Mouse (Mus musculus): ENCODE measurements at regions not wholly inside any gene's neighbourhood (a gene's known extent, or its start where the extent isn't known, plus 50 kb on each side); places are given as distances from the start of the nearest gene placed in this dataset.
"Not testable (repeated sequence)": the region's sequence is repeated elsewhere in the genome, so short reads cannot be mapped to it uniquely, and the experiment has no call there.

DNA sequence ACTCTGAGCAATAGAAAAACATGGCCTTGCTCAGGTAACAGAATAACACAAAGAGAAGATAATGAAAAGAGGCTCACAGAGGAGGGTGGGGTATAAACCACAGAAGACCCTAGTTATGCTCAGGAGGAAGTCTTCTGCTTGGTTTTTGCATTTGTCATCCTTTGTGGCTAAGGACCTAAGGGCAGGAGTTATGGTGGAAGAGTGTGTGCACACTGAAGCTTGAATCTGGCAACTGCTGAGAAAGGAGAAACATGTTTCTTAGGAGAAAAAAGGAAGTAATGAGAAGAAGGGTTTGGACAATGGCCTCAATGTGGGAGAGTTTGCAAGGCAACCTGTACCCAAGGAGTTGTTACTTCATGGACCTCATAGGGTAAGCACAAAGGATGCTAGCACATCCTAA lies 106.8 kb upstream of the Nyap2 start:
- Histone ChIP-seq H3K4me1 (replicated peaks; ENCODE audit: insufficient read depth, low read length) (no peaks in the 10 kb centered on the region), H3K9ac (ENCODE audit: low read depth, low read length) (no peak overlapping the region), H3K27ac (no peak overlapping the region), H3K36me3 (ENCODE audit: insufficient read depth, low read length) (no peaks in the 10 kb centered on the region), H3K4me3 (replicated peaks; ENCODE audit: low read depth, low read length) (no peak overlapping the region), H3K4me2 (ENCODE audit: low read length) (no peak overlapping the region), H3K27me3 (ENCODE audit: insufficient read depth, low read length) (no peaks in the 10 kb centered on the region), H3K9me3 (replicated peaks; ENCODE audit: low read length) (no peaks in the 10 kb centered on the region)
- DNase-seq (ENCODE audit: low spot score) (no peak), ATAC-seq (replicated peaks; ENCODE audit: low FRiP score, low read depth) (no peak)
- no peak for TF ChIP-seq CTCF (IDR thresholded peaks at IDR 0.05; ENCODE audit: low read depth)

DNA sequence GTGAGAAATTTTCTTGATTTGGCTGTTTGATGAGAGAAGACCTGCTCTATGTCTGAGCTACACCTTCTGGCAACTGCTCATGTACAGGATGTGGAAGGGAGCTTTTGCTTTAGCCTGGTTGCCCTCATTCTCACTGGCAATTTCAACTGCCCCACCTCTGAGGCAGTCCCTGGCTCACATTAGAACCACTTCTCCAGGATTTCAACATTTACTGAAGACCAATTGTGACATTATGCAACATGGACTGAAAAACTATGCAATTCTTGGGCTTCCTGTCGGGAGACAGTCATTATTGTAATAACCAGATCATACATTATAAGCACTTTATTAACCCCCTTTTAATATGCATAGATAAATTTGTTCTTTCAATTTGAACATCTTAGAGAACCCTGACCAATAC lies 107.6 kb upstream of the Nyap2 start:
- no peak overlapping the region for H3K9ac ChIP-seq (ENCODE audit: low read depth, low read length)
- no peak for TF ChIP-seq CTCF (IDR thresholded peaks at IDR 0.05; ENCODE audit: low read depth)
- DNase-seq (ENCODE audit: low spot score) (no peak), ATAC-seq (replicated peaks; ENCODE audit: low FRiP score, low read depth) (no peak)
- no peaks in the 10 kb centered on the region for H3K4me1 ChIP-seq (replicated peaks; ENCODE audit: insufficient read depth, low read length)
- H3K4me2 ChIP-seq (ENCODE audit: low read length): no peak overlapping the region
- WGBS: 86% methylated on average over 1 of the region's 1 CpGs
- H3K27ac ChIP-seq: no peak overlapping the region
- H3K4me3 ChIP-seq (replicated peaks; ENCODE audit: low read depth, low read length): no peak overlapping the region
- no peaks in the 10 kb centered on the region for H3K36me3 ChIP-seq (ENCODE audit: insufficient read depth, low read length)
- H3K27me3 ChIP-seq (ENCODE audit: insufficient read depth, low read length): no peaks in the 10 kb centered on the region
- H3K9me3 ChIP-seq (replicated peaks; ENCODE audit: low read length): no peaks in the 10 kb centered on the region

DNA sequence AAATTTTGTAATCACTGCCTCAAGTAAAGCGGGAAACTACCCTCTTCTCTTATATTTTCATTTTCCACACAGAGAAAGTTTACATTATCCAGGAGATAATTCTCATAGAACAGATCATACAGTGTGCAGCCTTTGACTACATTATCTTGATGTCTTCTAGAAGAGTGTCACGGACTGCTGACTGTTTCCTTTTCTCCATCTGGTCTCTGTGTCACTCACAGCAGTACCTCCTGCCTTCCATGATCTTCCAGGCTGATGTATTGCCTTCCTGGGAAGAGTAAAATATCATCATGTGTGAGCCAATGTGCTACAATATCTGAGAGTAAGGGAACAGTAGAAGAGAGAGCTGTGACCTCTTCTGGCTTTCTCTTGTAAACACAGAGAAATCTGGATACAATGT lies 111.0 kb upstream of the Nyap2 start:
- no peaks in the 10 kb centered on the region for H3K4me1 ChIP-seq (replicated peaks; ENCODE audit: insufficient read depth, low read length)
- H3K27ac ChIP-seq: no peak overlapping the region
- H3K9ac ChIP-seq (ENCODE audit: low read depth, low read length): no peak overlapping the region
- DNase-seq (ENCODE audit: low spot score) (no peak), ATAC-seq (replicated peaks; ENCODE audit: low FRiP score, low read depth) (no peak)
- H3K36me3 ChIP-seq (ENCODE audit: insufficient read depth, low read length): no peaks in the 10 kb centered on the region
- TF ChIP-seq CTCF (IDR thresholded peaks at IDR 0.05; ENCODE audit: low read depth): no peak
- no peak overlapping the region for H3K4me3 ChIP-seq (replicated peaks; ENCODE audit: low read depth, low read length)
- H3K27me3 ChIP-seq (ENCODE audit: insufficient read depth, low read length): no peaks in the 10 kb centered on the region
- no peak overlapping the region for H3K4me2 ChIP-seq (ENCODE audit: low read length)
- WGBS: 76% methylated on average over 2 of the region's 2 CpGs
- H3K9me3 ChIP-seq (replicated peaks; ENCODE audit: low read length): no peaks in the 10 kb centered on the region

DNA sequence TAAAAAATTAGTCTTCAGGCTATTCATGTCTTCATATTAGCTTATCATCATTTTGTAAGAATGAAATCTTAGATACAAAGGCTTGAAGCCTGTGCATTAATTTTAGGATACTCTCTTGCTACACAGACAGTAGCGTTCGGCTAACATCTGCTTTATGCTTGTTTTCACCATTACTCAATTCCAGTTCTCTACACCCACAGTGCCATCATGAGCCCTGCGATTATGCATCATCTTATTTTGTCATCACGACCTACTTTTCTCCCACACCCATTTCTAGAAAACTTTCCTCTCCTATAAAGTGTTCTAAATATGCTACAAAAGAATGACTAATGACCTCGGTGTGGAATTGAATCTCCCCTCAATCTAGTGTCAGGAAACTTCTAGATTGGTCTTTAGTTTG lies 112.4 kb upstream of the Nyap2 start:
- DNase-seq (ENCODE audit: low spot score): no peak
- H3K27me3 ChIP-seq (ENCODE audit: insufficient read depth, low read length): no peaks in the 10 kb centered on the region
- H3K4me1 ChIP-seq (replicated peaks; ENCODE audit: insufficient read depth, low read length): no peaks in the 10 kb centered on the region
- H3K9me3 ChIP-seq (replicated peaks; ENCODE audit: low read length): no peaks in the 10 kb centered on the region
- H3K36me3 ChIP-seq (ENCODE audit: insufficient read depth, low read length): no peaks in the 10 kb centered on the region
- H3K4me2 ChIP-seq (ENCODE audit: low read length): no peak overlapping the region
- H3K9ac ChIP-seq (ENCODE audit: low read depth, low read length): no peak overlapping the region
- ATAC-seq (replicated peaks; ENCODE audit: low FRiP score, low read depth): no peak
- TF ChIP-seq CTCF (IDR thresholded peaks at IDR 0.05; ENCODE audit: low read depth): no peak
- no peak overlapping the region for H3K27ac ChIP-seq
- H3K4me3 ChIP-seq (replicated peaks; ENCODE audit: low read depth, low read length): no peak overlapping the region
- WGBS: 90% methylated on average over 5 of the region's 5 CpGs

DNA sequence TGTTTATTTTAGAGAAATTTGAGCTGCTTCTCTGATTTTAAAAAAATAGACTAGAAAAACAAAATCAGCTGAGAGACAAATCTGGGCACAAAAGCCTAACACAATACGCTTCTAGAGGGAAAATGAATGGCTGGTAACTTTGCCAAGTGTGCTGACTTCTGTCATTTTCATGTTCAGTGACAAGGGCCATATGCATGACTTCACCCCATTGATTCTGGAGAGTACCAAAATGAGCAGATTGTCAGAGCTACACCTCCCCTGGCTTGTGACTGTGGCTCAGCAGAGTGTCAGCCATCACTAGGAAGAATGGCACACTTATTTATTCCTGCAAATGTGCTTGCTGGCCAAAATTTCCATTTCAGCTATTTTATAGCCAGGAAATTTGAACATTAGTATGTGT lies 112.9 kb upstream of the Nyap2 start:
- Histone ChIP-seq H3K27ac (no peak overlapping the region), H3K4me2 (ENCODE audit: low read length) (no peak overlapping the region), H3K36me3 (ENCODE audit: insufficient read depth, low read length) (no peaks in the 10 kb centered on the region), H3K9ac (ENCODE audit: low read depth, low read length) (no peak overlapping the region), H3K27me3 (ENCODE audit: insufficient read depth, low read length) (no peaks in the 10 kb centered on the region), H3K4me3 (replicated peaks; ENCODE audit: low read depth, low read length) (no peak overlapping the region), H3K9me3 (replicated peaks; ENCODE audit: low read length) (no peaks in the 10 kb centered on the region), H3K4me1 (replicated peaks; ENCODE audit: insufficient read depth, low read length) (no peaks in the 10 kb centered on the region)
- TF ChIP-seq CTCF (IDR thresholded peaks at IDR 0.05; ENCODE audit: low read depth): no peak
- WGBS: 86% methylated on average over 1 of the region's 1 CpGs
- ATAC-seq (replicated peaks; ENCODE audit: low FRiP score, low read depth): no peak
- no peak for DNase-seq (ENCODE audit: low spot score)

DNA sequence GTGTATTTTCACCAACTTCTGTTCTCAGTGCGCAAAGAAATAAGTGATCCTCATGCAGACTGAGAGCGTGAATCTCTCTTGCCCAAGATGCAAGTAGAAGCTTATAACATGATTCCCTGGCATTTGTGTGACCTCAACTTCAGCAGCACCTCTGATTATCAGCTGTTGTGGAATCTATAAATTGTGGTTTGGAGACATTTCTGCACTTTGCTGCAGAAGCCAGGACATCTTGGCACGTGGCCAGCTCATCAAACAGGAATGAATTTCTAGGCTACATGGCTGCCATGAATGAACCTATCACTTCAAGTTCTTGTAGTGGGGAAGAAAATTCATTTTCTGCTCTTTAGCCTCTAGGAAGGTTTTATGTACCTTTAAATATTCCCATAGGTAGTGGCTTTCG lies 126.3 kb upstream of the Nyap2 start:
- no peak overlapping the region for H3K9ac ChIP-seq (ENCODE audit: low read depth, low read length)
- H3K9me3 ChIP-seq (replicated peaks; ENCODE audit: low read length): no peaks in the 10 kb centered on the region
- no peaks in the 10 kb centered on the region for H3K4me1 ChIP-seq (replicated peaks; ENCODE audit: insufficient read depth, low read length)
- H3K4me2 ChIP-seq (ENCODE audit: low read length): no peak overlapping the region
- no peaks in the 10 kb centered on the region for H3K36me3 ChIP-seq (ENCODE audit: insufficient read depth, low read length)
- ATAC-seq (replicated peaks; ENCODE audit: low FRiP score, low read depth) (no peak), DNase-seq (ENCODE audit: low spot score) (no peak)
- 78% methylated on average over 4 of the region's 4 CpGs for WGBS
- no peak for TF ChIP-seq CTCF (IDR thresholded peaks at IDR 0.05; ENCODE audit: low read depth)
- H3K4me3 ChIP-seq (replicated peaks; ENCODE audit: low read depth, low read length): no peak overlapping the region
- H3K27me3 ChIP-seq (ENCODE audit: insufficient read depth, low read length): no peaks in the 10 kb centered on the region
- no peak overlapping the region for H3K27ac ChIP-seq

DNA sequence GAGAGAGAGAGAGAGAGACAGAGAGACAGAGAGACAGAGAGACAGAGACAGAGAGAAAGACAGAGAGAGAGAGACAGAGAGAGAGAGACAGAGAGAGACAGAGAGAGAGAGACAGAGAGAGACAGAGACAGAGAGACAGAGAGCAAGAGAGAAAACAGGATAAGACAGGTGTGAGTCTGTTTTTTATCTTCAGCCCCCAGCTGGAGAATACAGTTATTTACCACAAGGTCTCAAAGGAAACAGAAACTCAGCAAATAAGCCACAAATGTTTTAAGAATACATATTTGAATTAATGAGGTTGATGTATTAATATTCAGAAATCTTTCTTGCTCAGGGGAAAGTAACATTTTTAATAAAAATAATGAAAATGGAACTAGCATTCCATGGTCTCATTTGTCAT lies 130.7 kb upstream of the Nyap2 start:
- ATAC-seq (replicated peaks; ENCODE audit: low FRiP score, low read depth); H3K27ac ChIP-seq; DNase-seq (ENCODE audit: low spot score); H3K9me3 ChIP-seq (replicated peaks; ENCODE audit: low read length); H3K4me1 ChIP-seq (replicated peaks; ENCODE audit: insufficient read depth, low read length); H3K36me3 ChIP-seq (ENCODE audit: insufficient read depth, low read length); H3K27me3 ChIP-seq (ENCODE audit: insufficient read depth, low read length); H3K4me2 ChIP-seq (ENCODE audit: low read length); H3K4me3 ChIP-seq (replicated peaks; ENCODE audit: low read depth, low read length); H3K9ac ChIP-seq (ENCODE audit: low read depth, low read length): not testable (repeated sequence)
